Mouse (Mus musculus): ENCODE results near the gene Pitpnm2. TPM values are rescaled to one million over a fixed set of nuclear protein-coding genes. Genes with fewer than 3 reads are reported as not detected.

Pitpnm2 gene
- polyA plus RNA-seq, 1 experiment = not detected

DNA sequence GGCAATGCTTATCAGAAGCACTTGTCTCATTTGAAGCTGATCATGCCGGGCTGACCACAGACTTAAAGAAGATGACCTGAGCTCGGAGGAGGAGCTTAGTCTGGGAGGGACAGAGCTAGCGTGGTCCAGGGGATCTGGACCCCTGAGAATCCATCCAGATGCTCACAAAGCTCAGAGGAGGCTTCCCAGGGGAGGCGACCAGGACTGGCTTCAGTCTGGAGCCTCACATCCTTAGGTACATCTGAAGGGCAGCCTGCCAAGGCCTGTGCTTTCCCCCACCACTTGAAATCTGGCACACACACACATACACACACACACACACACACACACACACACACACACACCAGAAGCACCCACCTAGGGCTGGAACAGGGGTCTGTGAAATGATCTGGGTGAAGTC is 47.5 kb downstream of the Pitpnm2 start:
- no peak overlapping the region for H3K27ac ChIP-seq (ENCODE audit: insufficient read depth, low read depth, low read length)
- 84% methylated on average over 4 of the region's 4 CpGs for WGBS
- peaks cover 51% of the 10 kb centered on the region for H3K4me1 ChIP-seq (ENCODE audit: control insufficient read depth, insufficient read depth, low read length)
- TF ChIP-seq CTCF (IDR thresholded peaks at IDR 0.05; ENCODE audit: insufficient read depth, low read depth, low read length) = no peak
- H3K4me3 ChIP-seq (ENCODE audit: insufficient read depth, low read depth, low read length) = no peak overlapping the region

DNA sequence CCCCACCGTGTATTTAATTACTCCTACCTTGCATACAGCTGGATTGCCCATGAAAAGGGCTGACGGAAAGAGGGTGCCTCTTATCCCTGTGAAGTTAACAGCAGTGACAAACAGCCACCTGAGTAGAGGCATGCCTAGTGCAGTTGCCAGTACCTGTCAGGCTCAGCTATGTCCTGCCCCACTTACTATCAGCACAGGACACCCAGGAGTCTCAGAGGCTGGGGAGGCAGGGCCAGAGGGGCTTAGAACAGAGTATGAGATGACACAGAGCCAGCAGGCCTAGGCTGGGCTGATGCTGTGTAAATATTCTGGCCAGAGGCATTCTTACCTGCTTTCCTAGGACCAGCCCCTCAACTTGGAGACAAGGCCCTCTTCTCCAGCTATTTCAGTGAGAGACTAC is 48.0 kb downstream of the Pitpnm2 start:
- no peak overlapping the region for H3K4me3 ChIP-seq (ENCODE audit: insufficient read depth, low read depth, low read length)
- no peak overlapping the region for H3K27ac ChIP-seq (ENCODE audit: insufficient read depth, low read depth, low read length)
- no peak for TF ChIP-seq CTCF (IDR thresholded peaks at IDR 0.05; ENCODE audit: insufficient read depth, low read depth, low read length)
- TF ChIP-seq POLR2A (IDR thresholded peaks at IDR 0.05; ENCODE audit: insufficient read depth, low read depth, low read length) = no peak
- 85% methylated on average over 2 of the region's 2 CpGs for WGBS
- H3K4me1 ChIP-seq (ENCODE audit: control insufficient read depth, insufficient read depth, low read length) = peaks cover 51% of the 10 kb centered on the region

DNA sequence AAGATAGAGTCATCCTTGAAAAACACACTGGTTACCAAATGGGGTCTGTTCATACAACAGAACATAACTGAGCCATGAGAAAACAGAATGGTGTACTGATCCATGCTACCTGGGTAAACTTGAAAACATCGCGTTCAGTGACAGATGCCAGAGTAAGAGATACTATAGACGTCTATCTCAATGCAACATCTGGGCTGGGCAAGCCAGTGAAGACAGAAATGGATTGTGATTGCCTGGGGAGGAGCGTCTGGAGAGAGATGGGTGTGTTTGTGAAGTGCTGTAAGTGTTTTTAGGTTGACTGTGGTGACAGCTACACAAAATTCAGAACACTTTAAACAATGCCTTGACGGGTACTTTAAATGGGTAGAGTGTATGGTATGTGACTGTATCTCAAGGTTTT is 48.7 kb downstream of the Pitpnm2 start:
- Histone ChIP-seq H3K27ac (ENCODE audit: insufficient read depth, low read depth, low read length) (no peak overlapping the region), H3K4me1 (ENCODE audit: control insufficient read depth, insufficient read depth, low read length) (peaks cover 44% of the 10 kb centered on the region), H3K4me3 (ENCODE audit: insufficient read depth, low read depth, low read length) (no peak overlapping the region)
- 74% methylated on average over 5 of the region's 5 CpGs for WGBS
- no peak for TF ChIP-seq CTCF (IDR thresholded peaks at IDR 0.05; ENCODE audit: insufficient read depth, low read depth, low read length)
- no peak for TF ChIP-seq POLR2A (IDR thresholded peaks at IDR 0.05; ENCODE audit: insufficient read depth, low read depth, low read length)

DNA sequence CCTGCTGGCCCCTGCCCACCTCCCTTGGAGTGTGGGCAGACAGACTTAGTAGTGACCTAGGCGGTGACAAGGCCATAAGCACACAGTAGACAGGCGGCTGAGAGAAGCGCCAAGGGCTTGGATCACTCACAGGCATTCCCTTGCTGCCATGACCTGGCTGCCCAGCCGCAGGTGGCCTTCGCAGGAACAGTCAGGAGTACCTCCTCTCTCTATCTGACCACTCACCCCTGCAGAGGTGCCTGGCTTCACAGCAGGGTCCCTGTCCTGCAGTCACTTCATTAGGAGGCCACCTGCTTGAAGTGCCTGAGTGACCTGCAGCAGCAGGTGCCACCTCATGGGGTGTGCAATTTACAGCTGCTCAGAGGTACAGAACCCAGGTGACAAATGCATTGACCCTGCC is 50.4 kb downstream of the Pitpnm2 start:
- Histone ChIP-seq H3K27ac (ENCODE audit: insufficient read depth, low read depth, low read length) (no peak overlapping the region), H3K4me1 (ENCODE audit: control insufficient read depth, insufficient read depth, low read length) (peaks cover 36% of the 10 kb centered on the region), H3K4me3 (ENCODE audit: insufficient read depth, low read depth, low read length) (no peak overlapping the region)
- 92% methylated on average over 5 of the region's 5 CpGs for WGBS
- TF ChIP-seq POLR2A (IDR thresholded peaks at IDR 0.05; ENCODE audit: insufficient read depth, low read depth, low read length) (no peak), CTCF (IDR thresholded peaks at IDR 0.05; ENCODE audit: insufficient read depth, low read depth, low read length) (no peak)

DNA sequence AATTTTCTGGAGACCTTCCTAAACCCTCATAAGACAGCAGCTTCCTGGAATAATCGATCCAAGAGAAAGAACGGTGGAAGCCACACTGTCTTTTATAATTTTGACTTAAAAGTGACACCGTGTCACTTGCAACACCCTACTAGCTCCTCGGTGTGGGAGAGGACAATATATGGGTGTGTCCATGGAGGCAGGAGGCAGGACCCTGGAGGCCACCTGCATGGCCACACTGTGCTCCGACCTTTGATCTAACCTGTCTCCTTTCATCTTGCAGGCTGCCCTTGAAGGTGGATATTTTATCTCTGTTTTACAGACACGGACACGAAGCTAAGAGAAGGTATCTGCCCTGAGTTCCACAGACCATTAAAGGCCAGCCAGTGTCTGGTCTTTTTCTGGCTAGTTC is 51.1 kb downstream of the Pitpnm2 start:
- Histone ChIP-seq H3K4me1 (ENCODE audit: control insufficient read depth, insufficient read depth, low read length) (peaks cover 40% of the 10 kb centered on the region), H3K27ac (ENCODE audit: insufficient read depth, low read depth, low read length) (no peak overlapping the region), H3K4me3 (ENCODE audit: insufficient read depth, low read depth, low read length) (no peak overlapping the region)
- no peak for TF ChIP-seq POLR2A (IDR thresholded peaks at IDR 0.05; ENCODE audit: insufficient read depth, low read depth, low read length)
- WGBS = 90% methylated on average over 7 of the region's 7 CpGs

DNA sequence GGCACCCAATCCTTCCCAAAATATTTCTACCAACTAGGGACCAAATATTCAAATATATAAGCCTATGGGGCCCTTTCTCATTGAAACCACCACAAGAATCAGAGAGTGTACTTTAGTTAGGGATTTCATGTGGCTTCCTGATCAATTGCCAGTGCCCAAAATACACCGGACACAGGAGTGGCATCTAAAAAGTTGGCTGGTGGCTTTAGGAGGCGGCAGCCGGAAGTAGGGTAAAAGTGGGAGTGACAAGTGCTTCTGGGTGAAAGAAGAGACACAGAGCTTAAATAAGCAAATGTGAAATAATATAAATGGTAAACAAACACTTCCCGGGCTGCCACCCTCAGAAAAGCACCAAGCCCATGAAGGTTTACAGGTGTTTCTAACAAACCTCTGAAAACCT is 53.5 kb downstream of the Pitpnm2 start:
- H3K27ac ChIP-seq (ENCODE audit: insufficient read depth, low read depth, low read length) = no peak overlapping the region
- WGBS = 82% methylated on average over 4 of the region's 4 CpGs
- no peak overlapping the region for H3K4me3 ChIP-seq (ENCODE audit: insufficient read depth, low read depth, low read length)
- TF ChIP-seq CTCF (IDR thresholded peaks at IDR 0.05; ENCODE audit: insufficient read depth, low read depth, low read length) (no peak), POLR2A (IDR thresholded peaks at IDR 0.05; ENCODE audit: insufficient read depth, low read depth, low read length) (no peak)
- H3K4me1 ChIP-seq (ENCODE audit: control insufficient read depth, insufficient read depth, low read length) = peaks cover 48% of the 10 kb centered on the region

DNA sequence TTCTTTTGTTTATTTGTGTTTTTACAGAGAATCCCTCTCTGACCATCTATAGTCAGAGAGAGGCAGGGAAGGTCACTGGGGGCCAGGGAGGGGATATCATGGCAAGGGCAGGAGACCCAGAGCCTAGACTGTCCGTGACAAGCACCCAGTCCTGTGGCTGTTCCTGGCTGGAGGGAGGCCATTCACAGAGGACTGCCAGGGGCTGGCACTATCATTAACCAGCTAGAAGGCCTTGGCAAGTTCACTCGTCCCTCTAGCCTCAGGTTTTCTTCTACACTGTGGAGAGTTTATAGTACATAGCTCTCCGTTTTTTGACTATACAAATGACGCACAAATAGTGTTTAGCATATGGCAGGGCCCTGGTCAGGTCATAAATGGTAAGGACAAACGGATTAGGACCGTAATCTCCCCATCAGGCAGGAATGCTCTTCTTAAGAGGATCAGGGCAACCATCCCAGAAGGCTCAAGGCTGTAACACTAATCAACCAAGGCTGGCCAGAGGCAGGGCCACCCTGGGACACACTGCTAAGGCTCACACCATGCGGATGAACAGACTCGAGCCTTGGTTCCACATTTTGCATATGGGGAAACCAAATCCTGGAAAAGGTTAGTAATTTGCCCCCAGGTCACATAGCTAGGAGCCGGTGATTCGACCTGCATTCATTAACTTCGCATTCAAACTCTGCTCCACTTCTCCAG is 55.0 kb downstream of the Pitpnm2 start:
- Histone ChIP-seq H3K27ac (ENCODE audit: insufficient read depth, low read depth, low read length) (peak overlapping the region; percentile 82), H3K4me3 (ENCODE audit: insufficient read depth, low read depth, low read length) (no peak overlapping the region), H3K4me1 (ENCODE audit: control insufficient read depth, insufficient read depth, low read length) (peaks cover 53% of the 10 kb centered on the region)
- WGBS = 64% methylated on average over 11 of the region's 11 CpGs
- TF ChIP-seq POLR2A (IDR thresholded peaks at IDR 0.05; ENCODE audit: insufficient read depth, low read depth, low read length) (no peak), CTCF (IDR thresholded peaks at IDR 0.05; ENCODE audit: insufficient read depth, low read depth, low read length) (no peak)

DNA sequence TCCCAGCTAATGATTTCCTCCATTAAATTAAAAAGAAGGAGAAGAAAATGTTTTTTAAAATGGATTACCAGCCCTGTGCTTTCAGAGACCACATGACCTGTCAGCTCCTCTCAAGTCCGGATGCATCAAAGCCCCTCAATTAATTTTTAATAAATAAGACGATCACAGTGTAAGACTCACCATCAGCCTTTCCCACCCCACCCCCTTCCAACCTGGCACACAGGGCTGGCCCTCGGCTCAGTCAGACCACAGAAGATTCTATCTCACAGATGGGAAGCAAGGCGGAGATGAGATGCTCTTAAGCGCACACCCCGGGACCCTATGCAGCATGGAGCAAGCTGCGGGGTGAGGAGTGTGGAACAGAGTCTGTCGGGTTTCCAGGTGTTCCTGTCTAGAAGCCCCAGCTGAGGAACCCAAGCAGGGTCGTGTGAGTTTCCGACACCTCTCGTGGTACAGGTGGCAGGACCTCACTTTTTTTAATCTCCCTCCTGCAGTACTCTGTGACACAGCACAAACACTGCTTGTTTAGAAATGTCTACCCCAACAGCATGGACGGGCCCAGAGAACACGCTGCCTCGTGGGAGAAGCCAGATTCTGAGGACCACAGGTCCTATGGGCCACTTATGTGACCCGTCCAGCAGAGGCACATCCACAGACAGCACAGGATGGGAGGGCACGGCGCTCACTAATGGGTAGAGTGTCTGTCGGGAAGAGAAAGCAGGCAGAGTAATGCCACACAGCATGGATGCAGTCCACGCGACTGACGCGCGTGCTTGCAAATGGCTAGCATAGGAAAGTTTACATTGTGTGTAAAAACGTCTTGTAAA is 56.1 kb downstream of the Pitpnm2 start:
- 49% methylated on average over 24 of the region's 24 CpGs for WGBS
- H3K4me3 ChIP-seq (ENCODE audit: insufficient read depth, low read depth, low read length) = no peak overlapping the region
- TF ChIP-seq CTCF (IDR thresholded peaks at IDR 0.05; ENCODE audit: insufficient read depth, low read depth, low read length) (no peak), POLR2A (IDR thresholded peaks at IDR 0.05; ENCODE audit: insufficient read depth, low read depth, low read length) (no peak)
- H3K4me1 ChIP-seq (ENCODE audit: control insufficient read depth, insufficient read depth, low read length) = peaks cover 56% of the 10 kb centered on the region
- H3K27ac ChIP-seq (ENCODE audit: insufficient read depth, low read depth, low read length) = peak overlapping the region; percentile 82

DNA sequence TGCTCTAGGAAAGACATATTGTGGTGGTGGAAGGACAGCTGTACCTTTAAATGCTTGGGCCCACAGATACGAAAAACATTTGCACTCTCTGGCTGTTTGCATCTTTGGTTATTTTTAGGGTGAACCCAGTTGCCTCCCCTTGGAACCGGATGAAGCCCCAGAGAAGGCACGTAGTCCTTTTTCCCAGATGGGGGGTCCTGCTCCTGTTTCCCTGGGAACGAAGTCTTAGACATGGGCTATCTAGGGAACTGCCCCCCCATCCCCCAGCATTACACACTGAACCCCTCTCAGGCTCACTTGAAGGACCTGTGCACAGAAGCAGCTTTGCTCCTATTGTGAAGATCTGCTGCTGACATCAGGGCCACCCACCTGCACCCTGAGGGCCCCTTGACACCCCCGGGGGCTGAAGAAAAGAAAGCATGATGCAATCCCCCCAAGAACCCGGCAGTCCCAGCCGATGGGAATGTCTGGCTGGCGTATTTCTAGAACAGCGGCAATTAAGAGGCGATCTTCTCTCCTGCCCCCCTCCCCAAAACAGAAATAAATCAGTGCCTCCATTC is 56.8 kb downstream of the Pitpnm2 start:
- TF ChIP-seq CTCF (IDR thresholded peaks at IDR 0.05; ENCODE audit: insufficient read depth, low read depth, low read length) (no peak), POLR2A (IDR thresholded peaks at IDR 0.05; ENCODE audit: insufficient read depth, low read depth, low read length) (no peak)
- H3K4me3 ChIP-seq (ENCODE audit: insufficient read depth, low read depth, low read length) = 0 out of 2 replicates have a peak overlapping the region, but pooled peaks have one; percentile 2

More for the DNA sequence above, 56.8 kb downstream of the Pitpnm2 start:
- Histone ChIP-seq H3K27ac (ENCODE audit: insufficient read depth, low read depth, low read length) (peak overlapping the region; percentile 82), H3K4me1 (ENCODE audit: control insufficient read depth, insufficient read depth, low read length) (peaks cover 60% of the 10 kb centered on the region)
- 18% methylated on average over 10 of the region's 10 CpGs for WGBS
